Mouse (Mus musculus) midbrain, embryonic 12.5 days (tissue): ENCODE measurements around the gene Lctl. TPM values are rescaled to one million over a fixed set of nuclear protein-coding genes. Genes with fewer than 3 reads are reported as not detected.

ENCODE experiments used
- ATAC-seq: fragments of 200-750 bp; cut with Nextera tagmentation; 2 replicates; pipeline ENCODE4 v1.8.0; 2017; ENCODE audit warnings: low read depth, moderate TSS enrichment, moderate library complexity; ENCODE audit not compliant: low FRiP score
- H3K27ac ChIP-seq: fragments of 300-500 bp; sonication (generic); replicated peaks from 2 replicates; pipeline ENCODE4 v1.5.1; 2016; ENCODE audit warnings: mild to moderate bottlenecking
- H3K27me3 ChIP-seq: fragments of 300-500 bp; sonication (generic); 2 replicates; pipeline ENCODE4 v1.6.1; 2016; ENCODE audit warnings: mild to moderate bottlenecking
- H3K36me3 ChIP-seq: fragments of 300-500 bp; sonication (generic); 2 replicates; pipeline ENCODE4 v1.6.1; 2016
- H3K4me1 ChIP-seq: fragments of 300-500 bp; sonication (generic); 2 replicates; pipeline ENCODE4 v1.6.1; 2016
- H3K4me2 ChIP-seq: fragments of 300-500 bp; sonication (generic); replicated peaks from 2 replicates; pipeline ENCODE4 v1.6.1; 2016; ENCODE audit warnings: mild to moderate bottlenecking, moderate library complexity
- H3K4me3 ChIP-seq: fragments of 300-500 bp; sonication (generic); 2 replicates; pipeline ENCODE4 v1.5.1; 2016; ENCODE audit warnings: mild to moderate bottlenecking
- H3K9ac ChIP-seq: fragments of 300-500 bp; sonication (generic); replicated peaks from 2 replicates; pipeline ENCODE4 v1.6.1; 2016; ENCODE audit warnings: mild to moderate bottlenecking, moderate library complexity
- H3K9me3 ChIP-seq: fragments of 300-500 bp; sonication (generic); 2 replicates; pipeline ENCODE4 v1.6.1; 2016; ENCODE audit warnings: mild to moderate bottlenecking
- WGBS: fragments of 180-500 bp; shearing (Covaris S2); methylation state at CpG from one replicate; pipeline ENCODE4 v1.1.7; 2016; 5-methylcytosine and 5-hydroxymethylcytosine counted together
- polyA plus RNA-seq: library from polyadenylated mRNA; unstranded; fragments of >200 nt; fragmentation: Nextera tagmentation; extraction: Ambion mirVana; gene quantifications from 2 replicates; pipeline ENCODE4 v1.2.1, GENCODE M21; 2016

Lctl gene
- polyA plus RNA-seq: not detected in 2 replicates

- no peak for ATAC-seq
- no peaks in the 10 kb centered on the region for H3K36me3 ChIP-seq
- no peak within 1 kb of the TSS for H3K4me2 ChIP-seq
- H3K27ac ChIP-seq: no peak within 1 kb of the TSS
- no peak within 1 kb of the TSS for H3K9ac ChIP-seq
- H3K4me3 ChIP-seq: no peak within 1 kb of the TSS
- 92% methylated on average over 3 of the region's 3 CpGs for WGBS
- H3K27me3 ChIP-seq: no peaks in the 10 kb centered on the region
- no peaks in the 10 kb centered on the region for H3K4me1 ChIP-seq
- H3K9me3 ChIP-seq: no peaks in the 10 kb centered on the region
Measured at GRCm38 (mm10) chr9:64116876-64117275, at the start of gene Lctl. Gene Lctl (plus strand): TSS chr9:64117147.

GRCm38 (mm10) chr9:64067787-64068186, 49.2 kb upstream of the Lctl start:
- H3K4me2 ChIP-seq: no peak overlapping the region
- ATAC-seq: no peak
- no peak overlapping the region for H3K27ac ChIP-seq
- no peaks in the 10 kb centered on the region for H3K9me3 ChIP-seq
- H3K27me3 ChIP-seq: no peaks in the 10 kb centered on the region
- H3K4me3 ChIP-seq: no peak overlapping the region
- H3K9ac ChIP-seq: no peak overlapping the region
- H3K4me1 ChIP-seq: peaks cover 8% of the 10 kb centered on the region
- WGBS: 90% methylated on average over 5 of the region's 5 CpGs
- H3K36me3 ChIP-seq: no peaks in the 10 kb centered on the region

- Histone ChIP-seq H3K4me1 (peaks cover 8% of the 10 kb centered on the region), H3K9ac (no peak overlapping the region), H3K4me3 (no peak overlapping the region), H3K27me3 (no peaks in the 10 kb centered on the region), H3K4me2 (no peak overlapping the region), H3K9me3 (no peaks in the 10 kb centered on the region), H3K27ac (no peak overlapping the region), H3K36me3 (no peaks in the 10 kb centered on the region)
- no CpG with 5 or more reads among the region's 1 CpGs for WGBS
- no peak for ATAC-seq
Measured at GRCm38 (mm10) chr9:64068571-64068970, 48.4 kb upstream of the Lctl start.

GRCm38 (mm10) chr9:64069131-64069530, 47.8 kb upstream of the Lctl start:
- Histone ChIP-seq H3K27ac (no peak overlapping the region), H3K27me3 (no peaks in the 10 kb centered on the region), H3K9ac (no peak overlapping the region), H3K36me3 (no peaks in the 10 kb centered on the region), H3K4me3 (no peak overlapping the region), H3K4me1 (peaks cover 8% of the 10 kb centered on the region), H3K9me3 (no peaks in the 10 kb centered on the region), H3K4me2 (no peak overlapping the region)
- no peak for ATAC-seq
- 84% methylated on average over 5 of the region's 5 CpGs for WGBS

GRCm38 (mm10) chr9:64070674-64071073, 46.3 kb upstream of the Lctl start:
- Histone ChIP-seq H3K27me3 (no peaks in the 10 kb centered on the region), H3K36me3 (no peaks in the 10 kb centered on the region), H3K9me3 (no peaks in the 10 kb centered on the region), H3K27ac (no peak overlapping the region), H3K9ac (no peak overlapping the region), H3K4me3 (no peak overlapping the region), H3K4me1 (peaks cover 8% of the 10 kb centered on the region), H3K4me2 (no peak overlapping the region)
- ATAC-seq: no peak
- WGBS: 85% methylated on average over 5 of the region's 5 CpGs

GRCm38 (mm10) chr9:64074831-64075230, 42.1 kb upstream of the Lctl start:
- no peaks in the 10 kb centered on the region; the same call in 1 of the 2 replicates for H3K27me3 ChIP-seq
- H3K36me3 ChIP-seq: no peaks in the 10 kb centered on the region
- WGBS: 82% methylated on average over 8 of the region's 8 CpGs
- no peaks in the 10 kb centered on the region for H3K9me3 ChIP-seq
- H3K27ac ChIP-seq: no peak overlapping the region
- H3K4me2 ChIP-seq: no peak overlapping the region
- no peaks in the 10 kb centered on the region for H3K4me1 ChIP-seq
- ATAC-seq: no peak
- no peak overlapping the region for H3K4me3 ChIP-seq
- H3K9ac ChIP-seq: no peak overlapping the region

GRCm38 (mm10) chr9:64076412-64076811, 40.5 kb upstream of the Lctl start:
- peaks cover 3% of the 10 kb centered on the region; the same call in 1 of the 2 replicates for H3K27me3 ChIP-seq
- no peak overlapping the region for H3K27ac ChIP-seq
- no peak overlapping the region for H3K9ac ChIP-seq
- H3K4me1 ChIP-seq: no peaks in the 10 kb centered on the region
- ATAC-seq: no peak
- no peak overlapping the region for H3K4me3 ChIP-seq
- no peak overlapping the region for H3K4me2 ChIP-seq
- H3K36me3 ChIP-seq: no peaks in the 10 kb centered on the region
- H3K9me3 ChIP-seq: no peaks in the 10 kb centered on the region
- 70% methylated on average over 2 of the region's 2 CpGs for WGBS

- H3K36me3 ChIP-seq: no peaks in the 10 kb centered on the region
- H3K4me2 ChIP-seq: no peak overlapping the region
- WGBS: 59% methylated on average over 7 of the region's 7 CpGs
- H3K27ac ChIP-seq: no peak overlapping the region
- H3K4me1 ChIP-seq: no peaks in the 10 kb centered on the region
- no peaks in the 10 kb centered on the region for H3K9me3 ChIP-seq
- H3K4me3 ChIP-seq: no peak overlapping the region
- peaks cover 8% of the 10 kb centered on the region for H3K27me3 ChIP-seq
- H3K9ac ChIP-seq: no peak overlapping the region
- no peak for ATAC-seq
Measured at GRCm38 (mm10) chr9:64078386-64078792, 38.6 kb upstream of the Lctl start.

GRCm38 (mm10) chr9:64079922-64080321, 37.0 kb upstream of the Lctl start:
- H3K27me3 ChIP-seq: peaks cover 22% of the 10 kb centered on the region
- ATAC-seq: no peak
- no peak overlapping the region for H3K27ac ChIP-seq
- H3K9ac ChIP-seq: no peak overlapping the region
- no peak overlapping the region for H3K4me2 ChIP-seq
- H3K9me3 ChIP-seq: no peaks in the 10 kb centered on the region
- H3K4me1 ChIP-seq: peaks cover 5% of the 10 kb centered on the region
- no peaks in the 10 kb centered on the region for H3K36me3 ChIP-seq
- H3K4me3 ChIP-seq: no peak overlapping the region
- 85% methylated on average over 6 of the region's 6 CpGs for WGBS

- H3K4me1 ChIP-seq: peaks cover 11% of the 10 kb centered on the region
- no peaks in the 10 kb centered on the region for H3K9me3 ChIP-seq
- H3K27me3 ChIP-seq: peaks cover 38% of the 10 kb centered on the region
- WGBS: 40% methylated on average over 7 of the region's 7 CpGs
- H3K9ac ChIP-seq: peak overlapping the region; percentile 56; the same call in 1 of the 2 replicates
- peak overlapping the region; percentile 38 for H3K4me3 ChIP-seq
- ATAC-seq: no peak
- H3K27ac ChIP-seq: no peak overlapping the region
- no peaks in the 10 kb centered on the region for H3K36me3 ChIP-seq
- H3K4me2 ChIP-seq: peak overlapping the region; percentile 76
Measured at GRCm38 (mm10) chr9:64084231-64084630, 32.7 kb upstream of the Lctl start.

GRCm38 (mm10) chr9:64084661-64085399, 32.1 kb upstream of the Lctl start:
- no peaks in the 10 kb centered on the region for H3K9me3 ChIP-seq
- ATAC-seq: no peak
- peak overlapping the region; percentile 76 for H3K4me2 ChIP-seq
- peak overlapping the region; percentile 38 for H3K4me3 ChIP-seq
- peaks cover 38% of the 10 kb centered on the region for H3K27me3 ChIP-seq
- peaks cover 11% of the 10 kb centered on the region for H3K4me1 ChIP-seq
- H3K9ac ChIP-seq: peak overlapping the region; percentile 56
- under 1% methylated on average over 49 of the region's 49 CpGs for WGBS
- H3K27ac ChIP-seq: no peak overlapping the region
- H3K36me3 ChIP-seq: no peaks in the 10 kb centered on the region

GRCm38 (mm10) chr9:64085976-64086375, 31.0 kb upstream of the Lctl start:
- H3K9me3 ChIP-seq: no peaks in the 10 kb centered on the region
- H3K4me1 ChIP-seq: peaks cover 11% of the 10 kb centered on the region
- H3K9ac ChIP-seq: no peak overlapping the region
- no peaks in the 10 kb centered on the region for H3K36me3 ChIP-seq
- H3K27ac ChIP-seq: no peak overlapping the region
- WGBS: 64% methylated on average over 2 of the region's 2 CpGs
- no peak overlapping the region for H3K4me2 ChIP-seq
- no peak overlapping the region for H3K4me3 ChIP-seq
- peaks cover 37% of the 10 kb centered on the region for H3K27me3 ChIP-seq
- ATAC-seq: no peak

GRCm38 (mm10) chr9:64086543-64086942, 30.4 kb upstream of the Lctl start:
- WGBS: 76% methylated on average over 6 of the region's 6 CpGs
- Histone ChIP-seq H3K27ac (no peak overlapping the region), H3K36me3 (no peaks in the 10 kb centered on the region), H3K4me2 (no peak overlapping the region), H3K9me3 (no peaks in the 10 kb centered on the region), H3K4me3 (no peak overlapping the region), H3K27me3 (peaks cover 35% of the 10 kb centered on the region), H3K4me1 (peaks cover 11% of the 10 kb centered on the region), H3K9ac (no peak overlapping the region)
- no peak for ATAC-seq
